Mouse (Mus musculus): ENCODE data around the gene Ints11. TPM values are rescaled to one million over a fixed set of nuclear protein-coding genes. Genes with fewer than 3 reads are reported as not detected.

Ints11 gene
- polyA plus RNA-seq, 1 experiment from 2014 or later: 97.9 TPM

DNA sequence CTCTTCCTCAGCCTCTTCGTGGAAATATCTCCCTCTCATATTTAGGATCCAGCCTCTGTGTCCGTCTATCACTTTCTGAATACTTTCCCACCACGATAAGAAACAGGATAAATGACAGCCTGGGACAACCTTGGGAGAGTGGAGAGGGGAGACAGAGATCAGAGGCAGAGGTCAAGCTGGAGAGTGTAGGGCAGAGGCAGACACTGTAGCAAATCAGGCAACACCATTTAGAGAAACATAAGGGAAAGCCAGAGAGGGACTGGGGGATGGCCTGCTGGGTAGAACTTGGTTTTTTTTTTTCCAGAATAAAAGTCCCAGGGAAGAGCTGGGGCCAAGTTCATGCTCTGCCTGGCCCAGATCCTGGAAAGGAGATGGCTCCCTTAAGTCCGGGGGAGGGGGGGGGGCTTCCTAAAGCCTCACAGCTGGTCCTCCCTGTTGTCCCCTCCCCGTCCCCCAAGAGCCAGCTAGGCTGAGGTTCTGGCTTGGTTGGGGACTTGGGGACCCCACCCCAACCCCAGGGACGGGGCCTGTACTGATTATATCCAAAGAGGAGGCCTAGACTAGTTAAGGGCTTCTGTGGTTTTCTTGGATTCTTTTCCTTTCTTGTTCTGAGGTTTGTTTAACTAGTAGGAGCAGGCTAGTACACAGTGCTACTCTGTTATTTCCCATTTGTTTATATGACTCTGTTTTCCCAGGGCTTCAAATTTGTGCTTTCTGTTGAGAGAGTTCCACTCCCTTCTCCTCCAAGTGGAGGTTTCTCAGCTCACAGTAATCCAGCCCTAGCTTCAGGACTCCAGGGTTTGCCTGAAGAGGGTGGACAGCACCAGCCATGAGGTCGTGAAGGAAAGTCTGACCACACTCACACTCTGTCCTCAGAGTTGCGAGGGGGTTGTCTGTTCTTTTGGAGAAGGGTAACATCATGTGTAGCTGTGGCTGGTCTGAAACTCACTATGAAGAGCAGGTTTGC is 30.9 kb upstream of the Ints11 start:
- 58% methylated on average over 8 of the region's 8 CpGs for WGBS
- DNase-seq (ENCODE audit: low spot score): no peak
- H3K27ac ChIP-seq (replicated peaks): peak overlapping the region; percentile 89
- peaks cover 30% of the 10 kb centered on the region for H3K36me3 ChIP-seq (replicated peaks)
- H3K4me3 ChIP-seq: peak overlapping the region; percentile 59; the same call in 1 of the 2 replicates
- peaks cover 50% of the 10 kb centered on the region for H3K4me1 ChIP-seq
- H3K9me3 ChIP-seq: no peaks in the 10 kb centered on the region
- peaks cover 27% of the 10 kb centered on the region for H3K27me3 ChIP-seq (replicated peaks; ENCODE audit: low read depth, poor library complexity, severe bottlenecking)

- peaks cover 42% of the 10 kb centered on the region for H3K4me1 ChIP-seq
- H3K36me3 ChIP-seq (replicated peaks): peaks cover 34% of the 10 kb centered on the region
- H3K27me3 ChIP-seq (replicated peaks; ENCODE audit: low read depth, poor library complexity, severe bottlenecking): peaks cover 28% of the 10 kb centered on the region
- peak within 1 kb of the TSS; percentile 89 for H3K27ac ChIP-seq (replicated peaks)
- peak within 1 kb of the TSS; percentile 59 for H3K4me3 ChIP-seq
- DNase-seq (ENCODE audit: low spot score): peak; percentile 92
- WGBS: 2% methylated on average over 16 of the region's 16 CpGs
- H3K9me3 ChIP-seq: no peaks in the 10 kb centered on the region
These were observed 29.8 kb upstream of the Ints11 start, which contains the start of gene Mxra8 for GRCm38 (mm10) chr4:155839483-155839910. Gene Mxra8 (plus strand): TSS chr4:155839680.

GRCm38 (mm10) chr4:155840076-155841002 is 29.0 kb upstream of the Ints11 start:
- H3K9me3 ChIP-seq: no peaks in the 10 kb centered on the region
- H3K27ac ChIP-seq (replicated peaks): peak overlapping the region; percentile 89
- DNase-seq (ENCODE audit: low spot score): no peak
- WGBS: 6% methylated on average over 8 of the region's 8 CpGs
- H3K4me1 ChIP-seq: peaks cover 42% of the 10 kb centered on the region
- H3K4me3 ChIP-seq: peak overlapping the region; percentile 59
- H3K36me3 ChIP-seq (replicated peaks): peaks cover 27% of the 10 kb centered on the region
- H3K27me3 ChIP-seq (replicated peaks; ENCODE audit: low read depth, poor library complexity, severe bottlenecking): peaks cover 28% of the 10 kb centered on the region

DNA sequence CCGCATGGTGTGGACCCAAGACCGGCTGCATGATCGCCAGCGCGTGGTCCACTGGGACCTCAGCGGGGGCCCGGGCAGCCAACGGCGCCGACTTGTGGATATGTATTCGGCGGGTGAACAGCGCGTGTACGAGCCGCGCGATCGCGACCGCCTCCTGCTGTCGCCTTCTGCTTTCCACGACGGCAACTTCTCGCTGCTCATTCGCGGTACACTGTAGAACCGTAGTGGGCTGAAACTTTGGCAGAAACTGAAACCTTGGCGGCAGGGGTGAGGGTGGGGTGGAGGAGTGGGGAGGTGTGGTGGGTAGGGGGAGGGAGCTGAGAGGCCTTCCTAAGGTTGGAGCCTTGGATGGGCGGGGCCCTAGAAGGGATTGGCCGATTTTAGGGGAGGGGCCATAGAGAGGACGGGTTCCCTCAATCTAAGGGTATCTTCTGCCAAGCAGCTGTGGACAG is 28.3 kb upstream of the Ints11 start:
- DNase-seq (ENCODE audit: low spot score): peak; percentile 64
- Histone ChIP-seq H3K9me3 (no peaks in the 10 kb centered on the region), H3K4me1 (peaks cover 42% of the 10 kb centered on the region), H3K36me3 (replicated peaks) (peaks cover 26% of the 10 kb centered on the region), H3K4me3 (peak overlapping the region; percentile 59), H3K27me3 (replicated peaks; ENCODE audit: low read depth, poor library complexity, severe bottlenecking) (peaks cover 28% of the 10 kb centered on the region), H3K27ac (replicated peaks) (peak overlapping the region; percentile 63)
- under 1% methylated on average over 32 of the region's 32 CpGs for WGBS

DNA sequence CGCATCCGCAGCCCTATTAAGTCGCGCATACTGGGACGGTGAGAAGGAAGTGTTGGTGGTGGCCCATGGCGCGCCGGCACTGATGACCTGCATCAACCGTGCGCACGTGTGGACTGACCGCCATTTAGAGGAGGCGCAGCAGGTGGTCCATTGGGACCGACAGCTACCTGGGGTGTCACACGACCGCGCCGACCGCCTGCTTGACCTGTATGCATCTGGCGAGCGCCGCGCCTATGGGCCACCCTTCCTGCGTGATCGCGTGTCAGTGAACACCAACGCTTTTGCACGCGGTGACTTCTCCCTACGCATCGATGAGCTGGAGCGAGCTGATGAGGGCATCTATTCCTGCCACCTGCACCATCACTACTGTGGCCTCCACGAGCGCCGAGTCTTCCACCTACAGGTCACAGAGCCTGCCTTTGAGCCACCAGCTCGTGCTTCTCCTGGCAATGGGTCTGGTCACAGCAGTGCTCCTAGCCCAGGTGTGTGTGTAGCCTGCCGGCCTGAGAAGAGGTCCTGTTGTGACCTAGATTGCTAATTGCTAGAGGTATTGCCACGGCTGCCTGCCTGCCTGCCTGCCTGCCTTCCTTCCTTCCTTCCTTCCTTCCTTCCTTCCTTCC is 27.6 kb upstream of the Ints11 start:
- Histone ChIP-seq H3K27ac (replicated peaks) (no peak overlapping the region), H3K9me3 (no peaks in the 10 kb centered on the region), H3K4me3 (peak overlapping the region; percentile 59), H3K27me3 (replicated peaks; ENCODE audit: low read depth, poor library complexity, severe bottlenecking) (peaks cover 28% of the 10 kb centered on the region), H3K36me3 (replicated peaks) (peaks cover 26% of the 10 kb centered on the region), H3K4me1 (peaks cover 48% of the 10 kb centered on the region)
- no peak for DNase-seq (ENCODE audit: low spot score)
- 38% methylated on average over 38 of the region's 38 CpGs for WGBS

DNA sequence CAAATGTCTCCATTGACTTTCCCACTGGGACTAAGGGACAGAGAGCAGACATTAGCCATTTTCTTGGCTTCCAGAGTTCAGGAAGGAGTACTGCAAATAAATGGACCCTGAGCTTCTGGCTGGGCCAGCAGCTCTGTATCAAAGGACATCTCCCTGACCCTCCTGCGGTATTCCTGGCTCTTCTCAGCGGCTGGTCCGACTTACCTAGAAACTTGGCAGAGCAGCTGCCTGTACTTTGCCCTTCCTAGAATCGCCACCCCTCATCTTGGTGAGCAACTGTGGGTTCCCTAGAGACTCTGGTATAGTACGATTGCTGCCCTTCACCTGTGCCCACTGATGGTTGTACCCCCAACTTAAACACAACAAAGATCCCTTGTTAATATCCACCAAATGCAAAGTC is 26.1 kb upstream of the Ints11 start:
- Histone ChIP-seq H3K4me1 (peaks cover 51% of the 10 kb centered on the region), H3K27me3 (replicated peaks; ENCODE audit: low read depth, poor library complexity, severe bottlenecking) (peaks cover 28% of the 10 kb centered on the region), H3K9me3 (no peaks in the 10 kb centered on the region), H3K36me3 (replicated peaks) (peaks cover 26% of the 10 kb centered on the region), H3K27ac (replicated peaks) (no peak overlapping the region), H3K4me3 (no peak overlapping the region)
- DNase-seq (ENCODE audit: low spot score): no peak
- WGBS: 91% methylated on average over 5 of the region's 5 CpGs

- Histone ChIP-seq H3K27ac (replicated peaks) (peak within 1 kb of the TSS; percentile 83), H3K27me3 (replicated peaks; ENCODE audit: low read depth, poor library complexity, severe bottlenecking) (peaks cover 14% of the 10 kb centered on the region), H3K4me1 (peaks cover 33% of the 10 kb centered on the region), H3K4me3 (peak within 1 kb of the TSS; percentile 87), H3K9me3 (no peaks in the 10 kb centered on the region), H3K36me3 (replicated peaks) (peaks cover 22% of the 10 kb centered on the region)
- DNase-seq (ENCODE audit: low spot score): peak; percentile 97
- 3% methylated on average over 65 of the region's 65 CpGs for WGBS
These were observed 22.3 kb upstream of the Ints11 start, which contains the start of gene Dvl1 for GRCm38 (mm10) chr4:155846871-155847578. Gene Dvl1 (plus strand): TSS chr4:155847402.

DNA sequence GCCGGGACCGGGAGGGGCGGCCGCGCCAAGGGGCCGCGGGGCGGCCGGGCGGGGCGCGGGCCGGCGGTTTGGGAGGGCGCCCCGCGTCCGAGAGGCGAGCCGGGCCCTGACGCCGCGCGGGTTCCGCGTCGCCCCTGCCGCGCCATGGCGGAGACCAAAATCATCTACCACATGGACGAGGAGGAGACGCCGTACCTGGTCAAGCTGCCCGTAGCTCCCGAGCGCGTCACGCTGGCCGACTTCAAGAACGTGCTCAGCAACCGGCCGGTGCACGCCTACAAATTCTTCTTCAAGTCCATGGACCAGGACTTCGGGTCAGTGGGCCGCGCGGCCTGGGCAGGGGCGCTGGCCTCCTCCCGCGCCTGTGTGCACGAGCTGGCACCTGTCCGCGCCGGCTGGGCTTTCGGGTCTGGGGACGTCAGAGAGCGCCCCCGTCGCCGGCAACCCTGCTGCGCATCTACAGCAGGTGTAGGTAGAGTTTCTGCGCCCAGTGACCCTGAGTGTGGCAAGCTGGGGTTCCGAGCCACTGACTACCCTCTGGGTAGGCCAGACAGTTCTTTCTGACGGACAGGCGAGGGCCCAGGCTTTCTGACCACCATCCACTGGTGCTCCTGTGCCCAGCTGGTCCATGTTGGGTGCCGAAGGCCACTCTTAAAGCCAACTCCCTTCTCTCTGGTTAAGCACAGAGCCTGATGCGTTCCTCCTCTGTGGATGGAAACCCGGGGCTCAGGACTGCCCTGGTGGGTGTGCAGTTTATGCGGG is 21.6 kb upstream of the Ints11 start:
- H3K4me3 ChIP-seq: peak overlapping the region; percentile 87
- H3K27ac ChIP-seq (replicated peaks): peak overlapping the region; percentile 83
- DNase-seq (ENCODE audit: low spot score): peak; percentile 69
- peaks cover 18% of the 10 kb centered on the region for H3K36me3 ChIP-seq (replicated peaks)
- H3K27me3 ChIP-seq (replicated peaks; ENCODE audit: low read depth, poor library complexity, severe bottlenecking): peaks cover 6% of the 10 kb centered on the region
- WGBS: 2% methylated on average over 69 of the region's 69 CpGs
- peaks cover 33% of the 10 kb centered on the region for H3K4me1 ChIP-seq
- H3K9me3 ChIP-seq: no peaks in the 10 kb centered on the region

GRCm38 (mm10) chr4:155848434-155849095 is 20.8 kb upstream of the Ints11 start:
- Histone ChIP-seq H3K4me3 (peak overlapping the region; percentile 87), H3K9me3 (no peaks in the 10 kb centered on the region), H3K27ac (replicated peaks) (peak overlapping the region; percentile 83; the same call in 1 of the 2 replicates), H3K4me1 (peaks cover 33% of the 10 kb centered on the region), H3K27me3 (replicated peaks; ENCODE audit: low read depth, poor library complexity, severe bottlenecking) (no peaks in the 10 kb centered on the region), H3K36me3 (replicated peaks) (peaks cover 18% of the 10 kb centered on the region)
- no peak for DNase-seq (ENCODE audit: low spot score)
- WGBS: 51% methylated on average over 7 of the region's 7 CpGs

GRCm38 (mm10) chr4:155849391-155849790 is 20.0 kb upstream of the Ints11 start:
- no peaks in the 10 kb centered on the region for H3K9me3 ChIP-seq
- no peak for DNase-seq (ENCODE audit: low spot score)
- H3K36me3 ChIP-seq (replicated peaks): peaks cover 21% of the 10 kb centered on the region
- H3K27ac ChIP-seq (replicated peaks): no peak overlapping the region
- peaks cover 33% of the 10 kb centered on the region for H3K4me1 ChIP-seq
- no peaks in the 10 kb centered on the region for H3K27me3 ChIP-seq (replicated peaks; ENCODE audit: low read depth, poor library complexity, severe bottlenecking)
- 89% methylated on average over 2 of the region's 2 CpGs for WGBS
- no peak overlapping the region; the same call in 1 of the 2 replicates for H3K4me3 ChIP-seq
